Mouse (Mus musculus) ES-E14 (cell line): Measurements from ENCODE around the gene Il25. TPM values are rescaled to one million over a fixed set of nuclear protein-coding genes. Genes with fewer than 3 reads are reported as not detected.
"Not testable (repeated sequence)": the region's sequence is repeated elsewhere in the genome, so short reads cannot be mapped to it uniquely, and the experiment has no call there.

Experiments used
- DNase-seq: peaks from one replicate; pipeline ENCODE4 v3.0.0-alpha.2; 2013; ENCODE audit warnings: low read depth, low spot score
- H3K27ac ChIP-seq: 2 replicates; pipeline ENCODE4 v1.5.1; 2012; ENCODE audit warnings: low read depth, mild to moderate bottlenecking, low read length, moderate library complexity, mixed read lengths; ENCODE audit not compliant: poor library complexity, insufficient read depth, severe bottlenecking
- H3K36me3 ChIP-seq: 2 replicates; pipeline ENCODE4 v1.6.1; 2012; ENCODE audit warnings: mild to moderate bottlenecking, low read length, moderate library complexity, mixed read lengths; ENCODE audit not compliant: control insufficient read depth, poor library complexity, insufficient read depth, severe bottlenecking
- H3K4me1 ChIP-seq, 2 experiments: fragments of 150-350 bp in 1 of 2; sonication (generic) in 1 of 2; 2 replicates each; pipeline ENCODE4 v1.6.1; 2012; ENCODE audit warnings: low read length in 2 of 2, mild to moderate bottlenecking in 1 of 2, mixed read lengths in 1 of 2; ENCODE audit not compliant: control insufficient read depth in 2 of 2, insufficient read depth in 2 of 2, poor library complexity in 1 of 2
- H3K4me3 ChIP-seq, 2 experiments: fragments of 150-350 bp in 1 of 2; sonication (generic) in 1 of 2; 2 replicates each; pipeline ENCODE4 v1.5.1; 2012; ENCODE audit warnings: low read length in 2 of 2, low read depth in 1 of 2, mild to moderate bottlenecking in 1 of 2, mixed read lengths in 1 of 2; ENCODE audit not compliant: insufficient read depth in 1 of 2, poor library complexity in 1 of 2, severe bottlenecking in 1 of 2
- H3K9ac ChIP-seq: 2 replicates; pipeline ENCODE4 v1.6.1; 2012; ENCODE audit warnings: low read depth, mild to moderate bottlenecking, low read length, mixed read lengths; ENCODE audit not compliant: poor library complexity, insufficient read depth, severe bottlenecking
- H3K9me3 ChIP-seq: fragments of 150-350 bp; sonication (generic); 2 replicates; pipeline ENCODE4 v1.6.1; 2012; ENCODE audit warnings: low read depth, mild to moderate bottlenecking, low read length; ENCODE audit not compliant: control insufficient read depth, insufficient read depth
- CHD2 ChIP-seq: IDR thresholded peaks from 2 replicates; pipeline ENCODE4 v1.6.1; 2014; ENCODE audit warnings: mild to moderate bottlenecking, low read depth, low read length, inconsistent platforms
- HCFC1 ChIP-seq: IDR thresholded peaks from 2 replicates; pipeline ENCODE4 v1.6.1; 2012; ENCODE audit warnings: low read length, inconsistent platforms, borderline replicate concordance; ENCODE audit not compliant: insufficient read depth
- MAFK ChIP-seq: IDR thresholded peaks from 2 replicates; pipeline ENCODE4 v1.6.1; 2014; ENCODE audit warnings: mild to moderate bottlenecking, low read depth, low read length, inconsistent platforms; ENCODE audit not compliant: insufficient read depth
- ZC3H11A ChIP-seq: IDR thresholded peaks from 2 replicates; pipeline ENCODE4 v1.6.1; 2012; ENCODE audit warnings: low read depth, mild to moderate bottlenecking, inconsistent platforms, low read length, borderline replicate concordance
- ZNF384 ChIP-seq: IDR thresholded peaks from 2 replicates; pipeline ENCODE4 v1.6.1; 2012; ENCODE audit warnings: low read depth, low read length, inconsistent platforms
- in situ Hi-C, 2 experiments: fragments of 600-800 bp; cut with MboI; formaldehyde crosslinking; loops; one replicate each; pipeline ENCODE4 v1.15.1; 2025; ENCODE audit warnings: low sequenced_read_pairs in 2 of 2, inconsistent platforms in 1 of 2; ENCODE audit not compliant: unreplicated experiment in 2 of 2
- total RNA-seq: library from RNA; depleted of rRNA; stranded (reverse); fragments of 300-350 nt; gene quantifications from 2 replicates; pipeline ENCODE4 v1.2.3, GENCODE M21; 2012

Gene Il25
- total RNA-seq, 1 experiment: 0.27 TPM

DNA sequence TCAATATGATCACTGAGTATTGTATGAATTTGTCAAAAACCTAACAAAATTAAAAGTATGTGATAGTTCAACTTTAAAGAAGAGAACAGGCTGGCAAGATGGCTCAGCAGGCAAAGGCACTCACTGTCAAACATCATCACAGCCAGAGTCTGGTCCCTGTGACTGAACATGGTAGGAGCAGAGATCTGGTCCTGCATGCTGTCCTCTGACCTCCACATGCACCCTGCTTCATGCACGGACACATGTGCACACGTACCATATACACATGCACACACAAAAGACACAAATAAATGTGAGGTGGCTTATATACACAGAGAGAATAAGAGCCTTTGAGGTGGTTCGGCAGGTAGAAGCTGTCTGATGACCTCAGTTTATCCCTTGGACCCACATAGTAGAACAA is 23.0 kb downstream of the Il25 start:
- Histone ChIP-seq H3K9me3 (no peaks in the 10 kb centered on the region), H3K4me1 (peaks cover 0 to 3% of the 10 kb centered on the region in 2 experiments; a peak in 1 of 4 replicates), H3K4me3 (no peak overlapping the region), H3K9ac (no peak overlapping the region), H3K36me3 (no peaks in the 10 kb centered on the region), H3K27ac (no peak overlapping the region)
- TF ChIP-seq CHD2: no peak
- no peak for TF ChIP-seq MAFK
- TF ChIP-seq HCFC1: no peak
- TF ChIP-seq ZNF384: no peak
- no peak for TF ChIP-seq ZC3H11A
- DNase-seq: no peak
- in situ Hi-C loops: no loop called here

DNA sequence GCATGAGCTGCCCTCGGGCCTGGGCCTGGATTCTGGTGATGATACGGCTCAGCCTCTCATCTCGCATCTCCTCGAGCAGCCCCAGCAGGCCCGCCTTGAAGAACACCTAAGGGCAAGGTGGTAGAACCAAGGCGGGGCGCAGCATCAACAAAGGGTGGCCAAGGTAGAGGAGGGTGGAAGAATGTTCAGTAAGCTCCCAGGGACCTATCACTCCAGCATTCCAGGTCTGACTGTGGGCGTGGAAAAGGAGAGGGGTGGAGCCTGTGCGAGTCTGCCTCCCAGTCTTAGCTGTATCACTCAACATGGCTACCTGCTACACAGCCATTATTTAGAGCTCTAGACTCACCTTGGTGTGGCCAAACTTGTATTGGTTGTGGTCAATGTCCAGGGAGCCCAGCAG is 24.0 kb downstream of the Il25 start:
- in situ Hi-C loops: no loop called here
- Histone ChIP-seq H3K27ac (no peak overlapping the region), H3K9me3 (no peaks in the 10 kb centered on the region), H3K9ac (peak overlapping the region; percentile 22; the same call in 1 of the 2 replicates), H3K4me3 (peak overlapping the region; percentile 22 to 56; a peak in 2 of 4 replicates), H3K4me1 (peaks cover 0 to 3% of the 10 kb centered on the region in 2 experiments; a peak in 1 of 4 replicates), H3K36me3 (no peaks in the 10 kb centered on the region)
- peak; percentile 72 for DNase-seq
- TF ChIP-seq ZC3H11A (no peak), ZNF384 (no peak), HCFC1 (no peak), MAFK (no peak), CHD2 (no peak)

DNA sequence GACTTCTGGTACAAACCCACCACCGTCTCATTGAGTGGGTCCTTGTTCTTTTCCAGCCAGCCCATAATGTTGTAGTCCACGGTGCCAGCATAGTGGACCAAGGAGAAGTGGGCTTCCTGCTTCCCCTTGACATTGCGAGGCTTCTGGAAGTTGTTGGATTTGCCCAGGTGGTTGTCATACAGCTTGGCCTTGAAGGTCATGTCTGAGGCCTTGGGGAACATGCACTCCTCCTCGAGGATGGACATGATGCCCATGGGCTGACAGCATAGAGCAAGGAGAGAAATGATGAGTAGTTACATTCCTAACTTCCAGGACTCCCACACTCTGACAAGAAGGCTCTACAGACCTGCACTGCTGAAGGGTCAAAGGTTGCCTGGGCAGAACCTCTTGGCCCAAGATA is 26.0 kb downstream of the Il25 start:
- DNase-seq: no peak
- no peak for TF ChIP-seq CHD2
- TF ChIP-seq ZC3H11A: no peak
- TF ChIP-seq HCFC1: no peak
- no peak for TF ChIP-seq MAFK
- TF ChIP-seq ZNF384: no peak
- in situ Hi-C loops: no loop called here
- H3K27ac ChIP-seq: no peak overlapping the region
- no peaks in the 10 kb centered on the region for H3K36me3 ChIP-seq
- no peaks in the 10 kb centered on the region for H3K9me3 ChIP-seq
- H3K4me3 ChIP-seq: no peak overlapping the region
- no peak overlapping the region for H3K9ac ChIP-seq
- H3K4me1 ChIP-seq: peaks cover 0 to 3% of the 10 kb centered on the region in 2 experiments; a peak in 1 of 4 replicates

DNA sequence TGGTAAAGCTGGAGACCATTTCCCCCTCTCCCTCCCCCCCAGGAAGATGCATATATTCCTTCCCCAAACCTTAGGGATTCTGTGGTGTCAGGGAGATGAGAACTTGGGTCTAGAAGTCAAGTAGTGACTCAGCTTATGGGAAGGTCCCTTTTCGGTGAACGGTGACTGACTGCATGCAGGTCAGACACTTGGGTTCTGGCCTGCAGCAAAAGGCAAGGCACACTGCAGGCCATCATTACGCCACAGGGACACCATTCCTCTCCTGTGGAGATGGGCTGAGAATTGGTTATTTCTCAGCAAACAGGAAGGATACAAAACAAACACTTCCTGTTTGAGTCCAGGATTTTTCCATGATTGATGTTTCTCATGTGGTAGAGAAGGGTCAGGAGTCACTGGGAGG is 26.7 kb downstream of the Il25 start:
- TF ChIP-seq ZNF384 (no peak), ZC3H11A (no peak), MAFK (no peak), HCFC1 (no peak), CHD2 (no peak)
- no peak for DNase-seq
- Histone ChIP-seq H3K9ac (no peak overlapping the region), H3K27ac (no peak overlapping the region), H3K4me1 (peaks cover 0 to 3% of the 10 kb centered on the region in 2 experiments; a peak in 1 of 4 replicates), H3K9me3 (no peaks in the 10 kb centered on the region), H3K4me3 (no peak overlapping the region), H3K36me3 (no peaks in the 10 kb centered on the region)
- in situ Hi-C loops: no loop called here

DNA sequence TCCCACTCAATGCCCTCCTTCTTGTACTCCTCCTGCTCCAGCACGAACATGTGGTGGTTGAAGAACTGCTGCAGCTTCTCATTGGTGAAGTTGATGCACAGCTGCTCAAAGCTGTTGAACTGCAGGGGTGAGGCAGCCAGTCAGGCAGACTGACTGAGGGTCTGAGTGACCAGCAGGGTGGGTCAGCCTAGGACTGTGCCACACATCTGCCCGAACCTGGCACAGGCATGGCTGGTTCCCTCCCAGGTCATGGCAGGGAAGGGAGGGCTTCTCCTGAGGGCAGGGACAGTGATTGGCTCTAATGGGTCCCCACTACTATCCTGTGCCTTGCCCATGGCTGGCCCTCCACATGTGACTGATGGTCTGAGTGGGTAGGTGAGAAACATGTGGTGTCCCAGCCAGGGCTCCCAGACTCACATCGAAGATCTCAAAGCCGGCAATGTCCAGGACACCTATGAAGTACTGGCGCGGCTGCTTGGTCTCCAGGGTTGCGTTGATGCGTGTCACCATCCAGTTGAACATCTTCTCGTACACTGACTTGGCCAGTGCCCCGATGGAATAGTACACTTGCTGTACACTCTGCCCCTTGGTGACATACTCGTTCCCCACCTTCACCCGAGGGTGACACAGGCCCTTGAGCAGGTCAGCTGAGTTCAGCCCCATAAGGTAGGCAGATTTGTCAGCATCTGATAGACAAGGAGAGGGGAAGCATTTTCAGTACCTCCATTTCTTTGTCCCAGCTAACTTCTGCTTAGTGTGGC is 27.5 kb downstream of the Il25 start:
- H3K4me1 ChIP-seq, H3K4me3 ChIP-seq, H3K27ac ChIP-seq, H3K9ac ChIP-seq, H3K36me3 ChIP-seq, H3K9me3 ChIP-seq, DNase-seq, in situ Hi-C loops: not testable (repeated sequence)
